Mouse (Mus musculus) gastrocnemius, postnatal 10 days (tissue): ENCODE measurements at regions not wholly inside any gene's neighbourhood (a gene's known extent, or its start where the extent isn't known, plus 50 kb on each side); places are given as distances from the start of the nearest gene placed in this dataset.

ENCODE experiments used
- DNase-seq: peaks from one replicate; pipeline ENCODE4 v3.0.0; 2021; ENCODE audit warnings: mixed read lengths

- DNase-seq: no peak
Observed at GRCm38 (mm10) chr6:53134410-53134809, 66.0 kb upstream of the Jazf1 start.

GRCm38 (mm10) chr6:53130717-53131330, 62.4 kb upstream of the Jazf1 start:
- DNase-seq: no peak

- DNase-seq: no peak
Observed at GRCm38 (mm10) chr6:53126776-53127175, 58.3 kb upstream of the Jazf1 start.

GRCm38 (mm10) chr6:53124800-53125450, 56.5 kb upstream of the Jazf1 start:
- no peak for DNase-seq

GRCm38 (mm10) chr6:53120385-53120784, 52.0 kb upstream of the Jazf1 start:
- DNase-seq: no peak
